Mouse (Mus musculus) midbrain, postnatal 0 days (tissue): Measurements from ENCODE around the gene Vps13d. TPM values are rescaled to one million over a fixed set of nuclear protein-coding genes. Genes with fewer than 3 reads are reported as not detected.

Experiments used
- ATAC-seq: fragments of 200-750 bp; cut with Nextera tagmentation; 2 replicates; pipeline ENCODE4 v1.8.0; 2017; ENCODE audit warnings: moderate number of reproducible peaks, mild to moderate bottlenecking, moderate TSS enrichment, moderate library complexity; ENCODE audit not compliant: low FRiP score
- DNase-seq: peaks from one replicate; pipeline ENCODE4 v3.0.0-alpha.2; 2015; ENCODE audit warnings: low spot score
- H3K27ac ChIP-seq: fragments of 300-500 bp; sonication (generic); 2 replicates; pipeline ENCODE4 v1.5.1; 2014; ENCODE audit warnings: low read depth, mild to moderate bottlenecking, low read length, mixed read lengths
- H3K27me3 ChIP-seq: fragments of 300-500 bp; sonication (generic); 2 replicates; pipeline ENCODE4 v1.6.1; 2014; ENCODE audit warnings: low read length, control low read depth, mixed read lengths; ENCODE audit not compliant: insufficient read depth
- H3K36me3 ChIP-seq: fragments of 300-500 bp; sonication (generic); 2 replicates; pipeline ENCODE4 v1.6.1; 2014; ENCODE audit warnings: low read length, control low read depth, mixed read lengths; ENCODE audit not compliant: insufficient read depth
- H3K4me1 ChIP-seq: fragments of 300-500 bp; sonication (generic); 2 replicates; pipeline ENCODE4 v1.6.1; 2014; ENCODE audit warnings: mild to moderate bottlenecking, control low read depth, antibody characterized with exemption, low read length, mixed read lengths; ENCODE audit not compliant: insufficient read depth
- H3K4me2 ChIP-seq: fragments of 300-500 bp; sonication (generic); 2 replicates; pipeline ENCODE4 v1.6.1; 2014; ENCODE audit warnings: low read depth, mild to moderate bottlenecking, low read length, mixed read lengths; ENCODE audit not compliant: poor library complexity, severe bottlenecking
- H3K4me3 ChIP-seq: fragments of 300-500 bp; sonication (generic); 2 replicates; pipeline ENCODE4 v1.5.1; 2014; ENCODE audit warnings: low read depth, mild to moderate bottlenecking, low read length, moderate library complexity
- H3K9ac ChIP-seq: fragments of 300-500 bp; sonication (generic); replicated peaks from 2 replicates; pipeline ENCODE4 v1.6.1; 2014; ENCODE audit warnings: mild to moderate bottlenecking, low read length, moderate library complexity, mixed read lengths; ENCODE audit not compliant: poor library complexity, severe bottlenecking
- H3K9me3 ChIP-seq: fragments of 300-500 bp; sonication (generic); 2 replicates; pipeline ENCODE4 v1.6.1; 2016; ENCODE audit warnings: low read length, control low read depth
- CTCF ChIP-seq: IDR thresholded peaks from 2 replicates; pipeline ENCODE4 v1.5.1; 2016; ENCODE audit warnings: antibody characterized with exemption, mild to moderate bottlenecking
- WGBS: fragments of 180-500 bp; shearing (Covaris S2); extraction: QIAGEN DNeasy Blood & Tissue Kit; methylation state at CpG from one replicate; pipeline ENCODE4 v1.1.7; 2014; 5-methylcytosine and 5-hydroxymethylcytosine counted together
- polyA plus RNA-seq: library from polyadenylated mRNA; unstranded; fragments of >200 nt; fragmentation: Nextera tagmentation; extraction: Ambion mirVana; gene quantifications from 2 replicates; pipeline ENCODE4 v1.2.1, GENCODE M21; 2015
- total RNA-seq: library from RNA; depleted of rRNA; stranded (reverse); fragments of >200 nt; gene quantifications from 2 replicates; pipeline ENCODE4 v1.2.3, GENCODE M21; 2014

The Vps13d gene
- total and polyA plus RNA-seq, 2 experiments from 2014 or later = 9.1 to 35.6 TPM

- Histone ChIP-seq H3K9ac (no peak overlapping the region), H3K27me3 (no peaks in the 10 kb centered on the region), H3K27ac (no peak overlapping the region), H3K4me1 (no peaks in the 10 kb centered on the region), H3K4me2 (no peak overlapping the region), H3K36me3 (no peaks in the 10 kb centered on the region), H3K4me3 (no peak overlapping the region), H3K9me3 (no peaks in the 10 kb centered on the region)
- ATAC-seq (no peak), DNase-seq (no peak)
- WGBS = 80% methylated on average over 6 of the region's 6 CpGs
- no peak for TF ChIP-seq CTCF
Measured at GRCm38 (mm10) chr4:145209076-145209689, 14.4 kb upstream of the Vps13d start.

GRCm38 (mm10) chr4:145207718-145208371, 13.0 kb upstream of the Vps13d start:
- WGBS = 87% methylated on average over 3 of the region's 3 CpGs
- Histone ChIP-seq H3K27ac (no peak overlapping the region), H3K4me1 (no peaks in the 10 kb centered on the region), H3K27me3 (no peaks in the 10 kb centered on the region), H3K9me3 (no peaks in the 10 kb centered on the region), H3K36me3 (no peaks in the 10 kb centered on the region), H3K4me3 (no peak overlapping the region), H3K9ac (no peak overlapping the region), H3K4me2 (no peak overlapping the region)
- no peak for ATAC-seq
- TF ChIP-seq CTCF = no peak
- DNase-seq = peak; percentile 12

- DNase-seq (no peak), ATAC-seq (no peak)
- H3K4me2 ChIP-seq = no peak overlapping the region
- H3K36me3 ChIP-seq = no peaks in the 10 kb centered on the region
- H3K9ac ChIP-seq = no peak overlapping the region
- TF ChIP-seq CTCF = no peak
- no peak overlapping the region for H3K27ac ChIP-seq
- no peaks in the 10 kb centered on the region for H3K9me3 ChIP-seq
- no peak overlapping the region for H3K4me3 ChIP-seq
- 86% methylated on average over 8 of the region's 8 CpGs for WGBS
- H3K4me1 ChIP-seq = no peaks in the 10 kb centered on the region
- H3K27me3 ChIP-seq = no peaks in the 10 kb centered on the region
Measured at GRCm38 (mm10) chr4:145204779-145205178, 10.0 kb upstream of the Vps13d start.

- Histone ChIP-seq H3K4me2 (no peak overlapping the region), H3K27me3 (no peaks in the 10 kb centered on the region), H3K4me3 (no peak overlapping the region), H3K27ac (no peak overlapping the region), H3K9ac (no peak overlapping the region), H3K4me1 (no peaks in the 10 kb centered on the region), H3K36me3 (no peaks in the 10 kb centered on the region), H3K9me3 (no peaks in the 10 kb centered on the region)
- WGBS = 67% methylated on average over 2 of the region's 2 CpGs
- ATAC-seq = no peak
- no peak for TF ChIP-seq CTCF
- DNase-seq = no peak
Measured at GRCm38 (mm10) chr4:145203305-145203704, 8.5 kb upstream of the Vps13d start.

GRCm38 (mm10) chr4:145201424-145201823, 6.6 kb upstream of the Vps13d start:
- DNase-seq (no peak), ATAC-seq (no peak)
- 74% methylated on average over 3 of the region's 3 CpGs for WGBS
- H3K4me1 ChIP-seq = no peaks in the 10 kb centered on the region
- no peaks in the 10 kb centered on the region for H3K9me3 ChIP-seq
- H3K4me2 ChIP-seq = no peak overlapping the region
- H3K9ac ChIP-seq = no peak overlapping the region
- no peaks in the 10 kb centered on the region for H3K36me3 ChIP-seq
- no peak overlapping the region for H3K27ac ChIP-seq
- H3K27me3 ChIP-seq = no peaks in the 10 kb centered on the region
- TF ChIP-seq CTCF = no peak
- no peak overlapping the region for H3K4me3 ChIP-seq

GRCm38 (mm10) chr4:145199982-145200699, 5.3 kb upstream of the Vps13d start:
- no peak for DNase-seq
- WGBS = 51% methylated on average over 11 of the region's 11 CpGs
- Histone ChIP-seq H3K27ac (no peak overlapping the region), H3K9me3 (no peaks in the 10 kb centered on the region), H3K4me1 (no peaks in the 10 kb centered on the region), H3K9ac (no peak overlapping the region), H3K27me3 (no peaks in the 10 kb centered on the region), H3K4me2 (no peak overlapping the region), H3K4me3 (no peak overlapping the region), H3K36me3 (no peaks in the 10 kb centered on the region)
- no peak for TF ChIP-seq CTCF
- no peak for ATAC-seq
